Mouse (Mus musculus): Measurements from ENCODE around the gene Cdkl3. TPM values are rescaled to one million over a fixed set of nuclear protein-coding genes. Genes with fewer than 3 reads are reported as not detected.

Gene Cdkl3
- total and polyA plus RNA-seq, 2 experiments from 2014 or later, result 23.8 to 53.2 TPM

DNA sequence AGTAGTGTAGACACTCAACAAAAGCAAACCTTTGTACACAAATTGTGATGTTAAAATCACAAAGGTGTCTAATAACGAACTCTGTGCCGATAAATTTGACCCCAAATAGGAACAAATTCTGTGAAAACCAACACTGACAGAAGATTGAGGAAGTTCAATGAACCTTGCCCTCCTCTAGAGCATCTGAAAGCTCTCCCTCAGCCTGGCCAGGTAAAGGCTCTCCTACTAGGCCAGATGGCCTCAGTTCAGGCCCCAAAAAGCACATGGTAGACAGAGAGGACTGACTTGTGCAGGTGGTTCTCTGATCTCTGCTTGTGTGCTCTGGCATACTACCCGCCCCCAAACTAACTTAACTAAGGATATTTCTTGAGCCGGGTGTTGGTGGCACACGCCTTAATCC is 58.4 kb downstream of the Cdkl3 start:
- no peak overlapping the region for H3K4me2 ChIP-seq (ENCODE audit: low read depth, low read length, poor library complexity, severe bottlenecking)
- 93% methylated on average over 5 of the region's 5 CpGs for WGBS
- no peaks in the 10 kb centered on the region for H3K36me3 ChIP-seq (ENCODE audit: insufficient read depth, low read length)
- H3K9me3 ChIP-seq (ENCODE audit: low read length), result no peaks in the 10 kb centered on the region
- ATAC-seq (ENCODE audit: low FRiP score) (no peak), DNase-seq (ENCODE audit: low spot score) (no peak)
- H3K27ac ChIP-seq (ENCODE audit: low read depth, low read length), result no peak overlapping the region
- H3K4me1 ChIP-seq (ENCODE audit: insufficient read depth, low read length), result no peaks in the 10 kb centered on the region
- no peak overlapping the region for H3K4me3 ChIP-seq (ENCODE audit: low read depth, low read length)
- no peaks in the 10 kb centered on the region for H3K27me3 ChIP-seq (ENCODE audit: insufficient read depth, low read length)
- TF ChIP-seq CTCF (IDR thresholded peaks at IDR 0.05), result no peak
- no peak overlapping the region for H3K9ac ChIP-seq (replicated peaks; ENCODE audit: low read length, poor library complexity, severe bottlenecking)

DNA sequence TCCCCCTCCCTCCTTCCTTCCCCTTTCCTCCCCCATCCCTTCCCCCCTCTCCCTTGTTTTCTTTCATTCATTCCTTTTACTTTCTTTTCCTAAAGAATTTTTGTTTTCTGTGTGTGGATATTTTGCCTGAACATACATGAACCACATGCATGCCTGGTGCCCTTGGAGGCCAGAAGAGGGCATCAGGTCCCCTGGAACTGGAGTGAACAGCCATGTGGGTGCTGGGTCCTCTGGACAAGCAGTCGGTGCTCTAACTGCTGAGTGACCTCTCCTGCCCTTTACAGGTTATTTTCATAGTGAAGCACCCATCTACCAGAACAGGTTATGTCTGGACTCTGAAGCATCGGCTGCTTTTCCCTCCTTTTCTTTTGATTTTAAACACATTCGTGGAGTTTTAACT is 60.4 kb downstream of the Cdkl3 start:
- WGBS, result 56% methylated on average over 3 of the region's 3 CpGs
- H3K4me3 ChIP-seq (ENCODE audit: low read depth, low read length), result no peak overlapping the region
- H3K9ac ChIP-seq (replicated peaks; ENCODE audit: low read length, poor library complexity, severe bottlenecking), result no peak overlapping the region
- ATAC-seq (ENCODE audit: low FRiP score), result no peak
- no peak overlapping the region for H3K4me2 ChIP-seq (ENCODE audit: low read depth, low read length, poor library complexity, severe bottlenecking)
- H3K36me3 ChIP-seq (ENCODE audit: insufficient read depth, low read length), result no peaks in the 10 kb centered on the region
- H3K27me3 ChIP-seq (ENCODE audit: insufficient read depth, low read length), result no peaks in the 10 kb centered on the region
- peak; percentile 31 for TF ChIP-seq CTCF (IDR thresholded peaks at IDR 0.05)
- H3K27ac ChIP-seq (ENCODE audit: low read depth, low read length), result no peak overlapping the region
- DNase-seq (ENCODE audit: low spot score), result no peak
- H3K4me1 ChIP-seq (ENCODE audit: insufficient read depth, low read length), result no peaks in the 10 kb centered on the region
- H3K9me3 ChIP-seq (ENCODE audit: low read length), result no peaks in the 10 kb centered on the region

DNA sequence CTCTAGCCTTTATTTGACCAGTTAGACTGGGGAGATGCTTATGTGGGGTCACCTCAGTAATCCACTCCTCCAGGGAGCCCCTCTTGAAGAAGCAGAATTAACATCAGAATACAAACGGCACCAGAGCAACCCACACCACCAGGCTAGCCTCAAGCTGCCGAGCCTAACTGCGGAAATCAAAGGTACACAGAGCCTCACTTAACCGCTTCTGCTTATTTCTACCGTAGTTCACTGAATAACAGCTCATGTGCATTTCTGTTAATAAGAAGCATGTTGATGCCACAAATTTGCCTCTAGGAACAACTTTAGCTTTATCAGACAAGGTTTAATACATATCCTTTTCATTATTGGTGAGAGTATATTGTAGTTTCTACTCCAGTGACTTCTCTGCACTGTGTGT is 61.8 kb downstream of the Cdkl3 start:
- H3K4me3 ChIP-seq (ENCODE audit: low read depth, low read length), result no peak overlapping the region
- H3K27ac ChIP-seq (ENCODE audit: low read depth, low read length), result no peak overlapping the region
- no peaks in the 10 kb centered on the region for H3K9me3 ChIP-seq (ENCODE audit: low read length)
- H3K9ac ChIP-seq (replicated peaks; ENCODE audit: low read length, poor library complexity, severe bottlenecking), result no peak overlapping the region
- TF ChIP-seq CTCF (IDR thresholded peaks at IDR 0.05), result no peak
- no peaks in the 10 kb centered on the region for H3K36me3 ChIP-seq (ENCODE audit: insufficient read depth, low read length)
- no peak overlapping the region for H3K4me2 ChIP-seq (ENCODE audit: low read depth, low read length, poor library complexity, severe bottlenecking)
- H3K27me3 ChIP-seq (ENCODE audit: insufficient read depth, low read length), result no peaks in the 10 kb centered on the region
- no peak for DNase-seq (ENCODE audit: low spot score)
- H3K4me1 ChIP-seq (ENCODE audit: insufficient read depth, low read length), result no peaks in the 10 kb centered on the region
- 14% methylated on average over 5 of the region's 5 CpGs for WGBS
- no peak for ATAC-seq (ENCODE audit: low FRiP score)

DNA sequence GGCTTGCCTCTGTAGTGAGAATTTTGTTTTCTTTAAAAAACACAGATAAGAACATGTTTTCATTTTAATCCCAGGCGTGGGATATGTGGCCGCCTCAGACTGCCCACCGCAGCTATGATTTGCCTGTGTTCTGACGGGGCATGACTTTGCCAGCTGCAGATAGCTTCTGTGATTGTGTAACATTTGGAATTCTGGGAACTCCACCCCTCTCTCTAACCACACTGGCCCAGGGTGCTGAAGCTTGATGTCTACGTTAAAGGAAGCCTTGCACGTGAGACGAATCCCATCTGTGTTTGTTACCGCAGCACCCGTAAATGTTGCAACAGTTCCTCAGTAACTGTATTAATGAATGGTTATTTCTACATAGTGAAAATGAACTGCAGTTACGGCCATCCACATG is 67.7 kb downstream of the Cdkl3 start:
- Histone ChIP-seq H3K9ac (replicated peaks; ENCODE audit: low read length, poor library complexity, severe bottlenecking) (no peak overlapping the region), H3K36me3 (ENCODE audit: insufficient read depth, low read length) (no peaks in the 10 kb centered on the region), H3K4me1 (ENCODE audit: insufficient read depth, low read length) (no peaks in the 10 kb centered on the region), H3K4me2 (ENCODE audit: low read depth, low read length, poor library complexity, severe bottlenecking) (no peak overlapping the region), H3K4me3 (ENCODE audit: low read depth, low read length) (no peak overlapping the region), H3K27me3 (ENCODE audit: insufficient read depth, low read length) (no peaks in the 10 kb centered on the region), H3K9me3 (ENCODE audit: low read length) (no peaks in the 10 kb centered on the region), H3K27ac (ENCODE audit: low read depth, low read length) (no peak overlapping the region)
- ATAC-seq (ENCODE audit: low FRiP score), result no peak
- 88% methylated on average over 10 of the region's 10 CpGs for whole genome bisulfite sequencing
- TF ChIP-seq CTCF (IDR thresholded peaks at IDR 0.05), result no peak
- DNase-seq (ENCODE audit: low spot score), result no peak

DNA sequence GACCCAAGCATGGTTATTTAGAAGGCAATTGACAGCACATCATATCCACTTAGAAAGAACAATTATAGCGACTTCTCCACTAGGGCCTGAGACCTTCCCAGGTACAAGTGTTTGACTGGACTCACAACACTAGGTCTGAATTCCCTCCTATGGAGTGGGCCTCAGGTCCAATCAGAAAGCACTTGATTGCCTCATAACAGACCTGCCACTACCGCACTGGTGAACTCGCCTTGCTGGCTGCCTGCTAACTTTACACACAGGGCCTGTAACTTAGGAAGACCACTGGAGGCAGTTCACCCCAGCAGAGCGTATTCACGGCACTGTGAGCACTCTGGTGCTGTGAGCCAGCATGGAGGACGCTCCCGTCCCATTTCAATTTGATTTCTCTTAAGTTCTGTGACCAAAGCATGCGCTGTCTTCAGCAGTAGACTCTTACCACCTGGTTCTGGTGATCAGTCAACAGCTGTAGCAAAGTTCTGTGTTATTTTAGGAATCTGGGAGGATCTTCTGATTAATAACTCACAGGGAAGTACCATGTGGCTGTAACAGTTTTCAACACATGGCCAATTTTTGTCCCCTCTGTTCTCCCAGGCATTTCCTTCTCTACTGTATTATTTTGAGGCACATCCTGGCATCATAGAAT is 69.6 kb downstream of the Cdkl3 start:
- no peaks in the 10 kb centered on the region for H3K36me3 ChIP-seq (ENCODE audit: insufficient read depth, low read length)
- H3K9ac ChIP-seq (replicated peaks; ENCODE audit: low read length, poor library complexity, severe bottlenecking), result no peak overlapping the region
- no peak overlapping the region for H3K4me3 ChIP-seq (ENCODE audit: low read depth, low read length)
- DNase-seq (ENCODE audit: low spot score) (no peak), ATAC-seq (ENCODE audit: low FRiP score) (no peak)
- no peak for TF ChIP-seq CTCF (IDR thresholded peaks at IDR 0.05)
- 81% methylated on average over 8 of the region's 8 CpGs for WGBS
- no peak overlapping the region for H3K27ac ChIP-seq (ENCODE audit: low read depth, low read length)
- H3K4me1 ChIP-seq (ENCODE audit: insufficient read depth, low read length), result no peaks in the 10 kb centered on the region
- no peaks in the 10 kb centered on the region for H3K27me3 ChIP-seq (ENCODE audit: insufficient read depth, low read length)
- no peak overlapping the region for H3K4me2 ChIP-seq (ENCODE audit: low read depth, low read length, poor library complexity, severe bottlenecking)
- no peaks in the 10 kb centered on the region for H3K9me3 ChIP-seq (ENCODE audit: low read length)

DNA sequence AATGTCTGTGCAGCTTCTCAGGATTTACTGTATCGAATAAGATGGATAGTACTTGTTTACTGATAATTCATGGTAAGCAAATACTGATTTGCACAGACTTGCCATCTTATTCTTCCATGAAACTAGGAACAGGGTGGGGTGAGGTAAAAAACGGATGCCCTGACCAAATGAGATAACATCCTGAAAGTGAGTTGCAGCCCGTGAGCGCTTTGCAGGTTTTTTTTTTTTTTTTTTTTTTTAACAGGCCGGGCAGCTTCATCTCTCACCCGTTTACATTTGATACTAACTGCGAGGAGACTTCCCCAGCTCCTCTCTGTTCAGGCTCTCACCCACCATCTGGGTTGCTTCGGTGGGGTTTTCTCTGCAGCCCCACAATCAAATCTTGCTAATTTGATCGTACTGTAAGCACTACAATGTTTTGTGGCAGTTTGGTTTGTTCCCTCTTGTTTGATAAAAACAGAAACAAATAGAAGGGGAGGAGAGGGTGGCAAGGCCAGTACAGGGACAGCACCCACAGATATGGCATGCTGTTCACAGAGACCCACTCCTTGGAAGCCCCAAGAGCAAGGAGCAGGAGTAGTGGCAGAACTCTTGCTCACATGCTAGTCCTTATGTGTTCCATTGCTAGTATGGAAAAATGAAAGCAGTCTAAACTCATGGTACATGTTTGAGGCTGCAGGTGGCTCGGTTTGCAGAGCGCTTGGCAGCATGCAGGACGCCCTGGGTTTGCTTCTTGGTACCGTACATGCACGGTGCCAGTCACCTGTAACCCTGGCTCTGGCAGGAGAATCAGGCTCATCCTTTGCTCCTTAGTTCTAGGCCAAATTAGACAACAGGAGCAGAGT is 70.8 kb downstream of the Cdkl3 start:
- Histone ChIP-seq H3K27ac (ENCODE audit: low read depth, low read length) (no peak overlapping the region), H3K4me1 (ENCODE audit: insufficient read depth, low read length) (no peaks in the 10 kb centered on the region), H3K4me2 (ENCODE audit: low read depth, low read length, poor library complexity, severe bottlenecking) (no peak overlapping the region), H3K27me3 (ENCODE audit: insufficient read depth, low read length) (no peaks in the 10 kb centered on the region), H3K9ac (replicated peaks; ENCODE audit: low read length, poor library complexity, severe bottlenecking) (no peak overlapping the region), H3K9me3 (ENCODE audit: low read length) (no peaks in the 10 kb centered on the region), H3K36me3 (ENCODE audit: insufficient read depth, low read length) (no peaks in the 10 kb centered on the region), H3K4me3 (ENCODE audit: low read depth, low read length) (no peak overlapping the region)
- TF ChIP-seq CTCF (IDR thresholded peaks at IDR 0.05), result no peak
- 77% methylated on average over 14 of the region's 14 CpGs for WGBS
- ATAC-seq (ENCODE audit: low FRiP score) (no peak), DNase-seq (ENCODE audit: low spot score) (no peak)
